Mouse (Mus musculus): ENCODE data around the gene Sp6.

Gene Sp6

DNA sequence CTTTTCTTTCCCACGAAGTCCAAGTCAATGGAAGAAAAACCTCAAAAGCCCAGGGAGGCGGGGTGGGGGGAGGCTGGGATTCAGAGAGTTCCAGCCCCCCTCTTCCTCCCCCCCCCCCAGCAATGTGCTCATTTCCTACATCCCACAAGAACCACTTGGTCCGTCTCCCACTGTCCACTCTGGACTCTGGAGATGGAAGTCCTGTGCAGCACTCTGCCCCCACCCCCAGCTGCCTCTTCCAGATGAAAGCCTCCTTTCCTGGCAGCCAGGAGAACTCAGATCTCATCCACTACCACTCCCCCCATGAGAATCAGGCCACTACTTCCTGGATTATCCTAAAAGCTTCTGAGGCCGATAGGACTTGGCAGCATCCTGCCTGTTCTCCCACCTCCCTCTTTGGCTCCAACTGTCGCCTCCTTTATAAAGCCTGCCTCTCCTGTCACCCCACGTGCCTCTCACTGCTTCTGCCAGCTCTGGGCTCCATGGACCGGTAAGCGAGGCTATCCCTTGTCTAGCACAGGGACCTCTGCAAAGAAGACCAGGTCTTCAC lies at the start of gene Sp6:
TSS of gene Sp6 (plus strand) at position 274 of the 550 bp plus-strand sequence.
- no peak for DNase-seq (ENCODE audit: low read depth, low spot score)

- peak; percentile 95 for DNase-seq (ENCODE audit: low read depth, low spot score)
Measured at GRCm38 (mm10) chr11:96963580-96963979, 49.6 kb upstream of the Sp6 start.

DNA sequence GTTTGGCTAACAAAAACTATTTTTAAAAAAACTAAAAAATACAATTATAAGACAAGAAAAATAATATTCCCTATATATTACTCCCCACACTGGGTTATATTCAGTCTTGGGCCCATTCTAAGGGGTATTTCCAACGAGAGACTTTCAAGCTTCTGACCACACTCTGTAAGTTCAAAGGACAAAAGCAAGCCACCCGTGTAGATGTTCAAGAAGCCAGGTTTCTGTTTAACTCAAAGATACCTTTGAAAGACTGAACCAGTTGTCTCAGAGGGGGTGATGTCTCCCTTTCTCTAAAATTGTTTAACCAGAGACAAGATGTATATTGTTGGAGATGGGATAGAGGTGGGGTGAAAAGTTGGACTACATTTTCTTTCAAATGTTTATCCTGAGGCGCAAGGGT lies 47.0 kb upstream of the Sp6 start:
- no peak for DNase-seq (ENCODE audit: low read depth, low spot score)

DNA sequence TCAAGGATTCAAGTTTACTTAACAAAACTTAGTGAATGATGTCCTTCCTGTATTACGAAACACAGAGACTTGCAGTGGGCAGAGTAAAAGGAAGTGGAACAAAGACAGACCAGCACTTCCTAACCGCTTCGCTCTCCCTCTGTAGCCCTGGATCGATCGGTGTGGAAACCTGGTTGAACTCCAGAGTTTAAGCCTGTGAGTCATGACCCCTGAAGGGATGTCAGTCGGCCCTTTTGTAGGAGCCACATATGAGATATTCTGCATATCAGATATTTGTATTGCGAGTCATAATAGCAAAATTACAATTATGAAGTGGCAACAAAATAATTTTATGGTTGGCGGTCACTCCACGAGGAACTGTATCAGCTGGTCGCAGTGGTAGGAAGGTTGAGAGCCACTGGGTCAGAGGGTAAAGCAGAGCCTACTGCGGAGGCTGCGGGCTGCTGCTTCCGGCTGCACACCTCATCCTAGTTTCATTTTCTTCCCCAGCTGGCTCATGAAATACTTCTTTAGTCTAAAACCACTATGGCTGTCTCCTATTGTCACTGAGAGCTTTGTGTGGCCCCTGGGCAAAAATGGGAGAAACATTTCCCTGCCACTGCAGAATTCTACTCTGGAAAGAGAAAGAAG lies 46.2 kb upstream of the Sp6 start:
- peak; percentile 74 for DNase-seq (ENCODE audit: low read depth, low spot score)

- no peak for DNase-seq (ENCODE audit: low read depth, low spot score)
Measured at GRCm38 (mm10) chr11:96967544-96968269, 45.5 kb upstream of the Sp6 start.

DNA sequence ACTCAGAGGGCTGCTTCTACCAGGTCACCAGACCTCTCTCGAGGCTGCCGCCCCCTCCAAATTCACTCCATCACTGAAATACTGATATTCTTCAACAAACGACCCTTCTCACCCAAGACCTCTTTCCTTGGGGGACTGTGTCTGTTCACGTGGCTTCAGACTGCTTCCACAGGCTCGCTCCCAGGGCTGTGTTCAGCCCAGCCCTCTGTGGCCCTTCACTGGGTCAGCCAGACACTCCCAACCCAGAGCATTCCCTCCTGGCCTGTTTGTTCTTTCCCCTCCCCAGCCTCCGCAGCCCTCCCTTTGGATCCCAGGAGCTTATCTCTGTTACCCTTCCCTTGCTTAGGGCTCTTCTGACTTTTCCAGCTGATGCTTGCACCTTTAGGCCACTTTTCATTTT lies 44.7 kb upstream of the Sp6 start:
- no peak for DNase-seq (ENCODE audit: low read depth, low spot score)

DNA sequence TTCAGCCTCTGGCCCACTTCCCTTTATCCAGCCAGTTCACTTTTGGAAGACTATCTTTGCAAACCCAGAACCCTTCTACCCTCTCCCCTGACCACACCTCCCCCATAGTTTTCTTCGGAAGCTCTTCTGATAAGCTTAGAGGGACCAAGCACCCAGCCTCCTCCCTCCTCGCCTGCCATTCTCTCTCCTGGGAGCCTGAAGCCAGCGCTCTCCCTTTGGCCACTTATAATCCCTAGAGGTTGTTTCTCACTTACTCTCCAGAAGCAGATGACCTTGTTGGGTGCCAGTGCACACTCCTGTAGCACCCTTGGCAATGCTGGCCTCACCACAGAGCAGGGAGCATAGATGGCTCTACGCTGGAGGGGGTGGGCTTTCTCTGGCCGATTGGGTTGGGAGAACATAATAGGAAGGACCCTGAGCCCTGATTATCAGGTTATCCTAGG lies 43.9 kb upstream of the Sp6 start:
- no peak for DNase-seq (ENCODE audit: low read depth, low spot score)

DNA sequence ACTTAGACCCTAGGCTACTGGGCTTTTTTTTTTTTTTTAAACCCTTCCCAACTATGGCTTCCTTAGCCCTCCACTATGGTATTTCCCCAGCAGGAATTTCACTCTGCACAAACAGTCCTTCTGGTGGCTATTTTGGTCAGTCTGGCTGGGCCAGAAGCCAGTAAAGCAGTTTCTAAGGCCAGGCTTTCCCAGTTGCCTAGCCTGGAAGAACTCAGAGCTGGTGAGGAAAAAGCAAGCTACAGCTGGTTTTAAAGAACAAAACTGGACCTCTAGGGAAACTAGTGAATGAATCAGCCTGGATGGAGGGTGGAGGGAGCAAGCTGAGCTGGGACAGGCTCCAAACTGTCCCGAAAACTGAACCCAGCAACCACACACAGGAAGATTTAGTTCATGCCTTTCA lies 43.4 kb upstream of the Sp6 start:
- peak; percentile 95 for DNase-seq (ENCODE audit: low read depth, low spot score)

DNA sequence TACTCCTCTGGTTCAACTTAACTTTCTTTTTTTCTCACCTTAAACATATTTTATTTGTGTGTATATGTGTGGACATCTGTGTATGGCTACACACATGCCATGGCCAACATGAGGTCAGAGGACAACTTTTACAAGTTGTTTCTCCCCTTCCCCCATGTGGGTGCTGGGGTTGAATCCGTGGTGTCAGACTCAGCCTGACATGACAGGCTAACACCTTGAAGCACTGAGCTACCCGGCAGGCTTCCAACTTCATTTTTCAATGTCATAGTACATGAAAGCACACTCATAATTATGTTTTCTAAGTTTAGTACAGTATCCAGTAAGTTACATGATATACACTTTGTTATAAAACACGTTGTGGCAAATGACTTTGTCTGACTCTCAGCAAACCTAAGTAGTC lies 42.9 kb upstream of the Sp6 start:
- DNase-seq (ENCODE audit: low read depth, low spot score) = no peak

DNA sequence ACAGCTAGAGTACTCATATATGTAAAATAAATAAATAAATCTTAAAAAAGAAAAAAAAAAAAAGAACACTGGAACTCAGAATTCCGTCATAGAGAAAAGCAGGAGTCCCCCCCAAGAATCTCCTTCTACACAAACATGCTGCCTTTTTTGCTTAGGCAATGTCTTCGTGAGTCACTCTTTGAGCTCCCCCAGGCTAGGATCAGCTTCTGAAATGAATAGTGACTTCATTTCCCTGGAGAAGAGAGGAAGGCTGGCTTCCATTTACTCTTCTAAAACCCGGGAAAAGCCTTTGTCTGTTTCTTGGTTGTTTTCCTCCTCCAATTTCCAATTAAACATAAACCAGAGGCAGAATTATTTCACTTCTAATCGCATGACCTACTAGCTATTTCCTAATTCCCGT lies 40.3 kb upstream of the Sp6 start:
- DNase-seq (ENCODE audit: low read depth, low spot score) = peak; percentile 94

- DNase-seq (ENCODE audit: low read depth, low spot score) = no peak
Measured at GRCm38 (mm10) chr11:96973426-96973964, 39.7 kb upstream of the Sp6 start.

DNA sequence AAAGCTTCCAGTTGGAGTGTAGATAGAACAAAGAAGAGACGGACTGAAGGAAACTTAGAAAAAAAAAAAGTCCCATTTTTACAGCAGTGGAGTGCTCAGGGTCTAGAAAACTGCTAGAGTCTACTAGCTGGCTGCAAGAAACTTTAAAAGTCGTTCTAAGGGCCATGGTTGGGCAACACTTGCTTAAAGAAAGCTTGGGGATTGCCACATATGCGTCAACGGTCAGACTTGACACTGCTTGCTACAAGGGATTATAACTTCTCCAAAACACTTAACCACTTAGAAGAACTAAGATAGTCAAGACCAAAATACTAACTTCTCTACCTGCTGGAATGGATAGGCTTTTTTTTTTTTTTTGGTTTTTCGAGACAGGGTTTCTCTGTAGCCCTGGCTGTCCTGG lies 38.4 kb upstream of the Sp6 start:
- DNase-seq (ENCODE audit: low read depth, low spot score) = no peak

GRCm38 (mm10) chr11:96975511-96976378 lies 37.4 kb upstream of the Sp6 start:
- peak; percentile 74 for DNase-seq (ENCODE audit: low read depth, low spot score)

- DNase-seq (ENCODE audit: low read depth, low spot score) = no peak
Measured at GRCm38 (mm10) chr11:96976379-96976687, 36.9 kb upstream of the Sp6 start.

- DNase-seq (ENCODE audit: low read depth, low spot score) = peak; percentile 74
Measured at GRCm38 (mm10) chr11:96976911-96977591, 36.1 kb upstream of the Sp6 start.

GRCm38 (mm10) chr11:96977606-96978400 lies 35.4 kb upstream of the Sp6 start:
- peak; percentile 100 for DNase-seq (ENCODE audit: low read depth, low spot score)

GRCm38 (mm10) chr11:96978401-96979246 lies 34.6 kb upstream of the Sp6 start:
- no peak for DNase-seq (ENCODE audit: low read depth, low spot score)

DNA sequence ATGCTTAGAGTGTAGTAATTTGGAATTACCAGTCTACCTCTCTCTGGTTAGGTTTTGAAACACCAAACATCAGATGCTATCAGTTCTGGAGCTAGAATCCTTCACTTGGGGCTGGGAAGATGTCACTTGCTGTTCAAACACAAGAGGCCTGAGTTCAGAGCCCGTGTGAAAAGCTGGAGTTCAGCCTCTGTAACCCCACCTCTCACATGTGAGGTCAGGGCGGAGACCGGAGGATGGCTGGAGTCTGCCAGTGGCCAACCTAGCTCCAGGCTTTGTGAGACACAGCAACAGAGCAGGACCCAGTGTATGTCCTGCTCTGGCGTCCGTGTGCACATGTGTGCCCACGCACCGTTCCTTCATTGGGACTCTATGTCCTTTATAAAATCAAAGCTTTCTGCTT lies 33.9 kb upstream of the Sp6 start:
- no peak for DNase-seq (ENCODE audit: low read depth, low spot score)

GRCm38 (mm10) chr11:96980021-96980420 lies 33.2 kb upstream of the Sp6 start:
- DNase-seq (ENCODE audit: low read depth, low spot score) = no peak

DNA sequence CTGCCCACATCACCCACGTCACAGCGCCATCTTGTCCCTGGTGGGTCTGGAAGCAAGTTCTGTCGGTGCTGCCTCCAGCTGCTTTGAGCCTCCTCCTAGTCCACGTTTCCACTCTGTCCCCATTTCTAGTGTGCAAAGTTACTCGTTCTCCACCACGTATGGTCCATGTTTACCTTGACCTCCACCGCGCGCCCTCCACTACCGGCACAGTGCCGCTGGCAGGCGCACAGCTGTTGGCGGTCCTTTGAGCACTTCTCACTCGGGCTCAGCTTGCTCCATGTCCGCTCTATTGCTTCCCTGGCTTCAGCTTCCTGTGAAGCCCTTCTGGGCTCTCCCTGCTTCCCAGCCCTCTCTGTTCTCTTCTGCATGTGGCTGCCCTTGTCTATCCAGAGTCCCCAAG lies 31.7 kb upstream of the Sp6 start:
- DNase-seq (ENCODE audit: low read depth, low spot score) = no peak

All from 3T3-L1 (cell line).